Mouse (Mus musculus): Measurements from ENCODE around the gene Clrn3.

Clrn3 gene

DNA sequence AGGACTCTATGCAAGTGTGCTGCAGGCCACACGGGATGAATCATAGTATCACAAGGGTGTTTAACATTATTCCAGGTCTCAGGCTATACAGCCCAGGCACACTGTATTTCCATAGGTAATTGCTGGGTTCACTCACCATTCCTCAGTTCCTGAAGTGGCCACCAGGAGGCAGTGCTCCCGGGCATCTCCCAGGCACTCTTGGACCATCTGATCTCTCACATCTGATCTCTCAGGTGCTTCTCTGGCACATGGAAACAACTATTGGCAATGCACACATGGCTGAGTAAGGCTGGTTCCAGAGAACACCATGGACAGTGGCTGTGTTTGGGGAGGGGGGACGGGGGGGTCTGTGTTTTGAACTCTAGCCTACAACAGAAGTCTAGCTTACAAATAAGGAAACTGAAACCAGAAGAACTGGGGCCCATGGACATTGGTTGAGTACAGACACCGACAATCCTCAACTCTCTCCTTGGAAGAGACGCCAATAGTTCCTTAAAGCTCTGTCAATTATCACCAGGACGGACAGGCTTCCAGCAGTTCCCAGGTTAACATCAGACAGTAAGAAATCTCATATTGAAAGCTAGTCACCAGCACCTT, 40.1 kb downstream of the Clrn3 start:
- DNase-seq (ENCODE audit: inconsistent ontology term) = no peak

DNA sequence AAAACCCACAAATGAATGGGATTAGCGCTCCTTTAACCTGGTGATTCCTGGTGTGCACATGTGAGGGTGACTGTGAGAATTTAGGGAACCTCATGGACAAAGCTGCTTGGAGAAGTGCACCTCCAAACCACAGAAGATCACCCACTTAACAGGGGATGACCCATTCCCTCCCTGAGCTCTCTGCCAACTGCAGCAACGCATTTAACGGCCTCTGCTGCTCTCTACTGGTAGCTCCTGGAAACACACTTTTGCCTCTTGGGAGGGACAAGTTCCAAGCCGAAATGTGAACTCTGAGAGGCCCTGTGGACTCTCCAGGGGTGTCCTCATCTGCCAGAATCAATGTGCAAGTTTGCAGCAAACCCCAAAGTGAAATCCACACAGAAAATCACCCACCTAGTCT, 41.0 kb downstream of the Clrn3 start:
- peak; percentile 69 for DNase-seq (ENCODE audit: inconsistent ontology term)

DNA sequence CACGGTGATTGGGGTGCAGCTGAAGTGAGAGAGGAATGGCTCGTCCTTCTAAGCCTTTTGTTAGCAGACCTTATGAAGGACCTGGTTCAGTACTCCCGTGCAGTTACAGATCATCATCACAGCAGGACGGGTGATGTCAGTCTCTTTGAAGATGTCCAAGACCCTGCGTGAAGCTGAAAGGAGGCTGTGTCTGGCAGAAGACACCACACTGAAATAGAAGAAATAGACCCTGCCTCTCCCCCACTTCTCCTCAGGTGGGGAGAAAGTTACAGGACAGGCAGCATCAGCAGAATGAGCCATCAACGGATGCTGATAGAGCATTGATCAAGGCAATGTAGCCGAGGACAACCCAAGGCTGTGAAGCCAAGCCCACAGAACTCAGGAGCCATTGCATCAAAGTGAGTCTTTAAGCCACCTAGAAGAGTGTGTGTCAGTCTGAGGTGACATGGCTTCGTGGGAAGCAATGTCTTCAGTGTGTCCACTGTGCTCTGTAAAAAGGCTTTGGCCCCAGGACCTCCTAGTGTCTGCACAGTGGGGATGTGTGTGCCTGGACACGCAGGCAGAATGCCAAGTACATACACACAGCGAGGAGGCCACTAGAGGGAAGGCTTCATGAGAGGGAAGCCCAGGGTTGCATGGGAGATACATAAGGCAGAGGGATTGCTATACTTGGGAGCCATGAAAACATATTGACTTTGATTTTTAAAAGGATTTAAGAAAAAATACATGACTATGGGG, 41.6 kb downstream of the Clrn3 start:
- DNase-seq (ENCODE audit: inconsistent ontology term) = no peak

DNA sequence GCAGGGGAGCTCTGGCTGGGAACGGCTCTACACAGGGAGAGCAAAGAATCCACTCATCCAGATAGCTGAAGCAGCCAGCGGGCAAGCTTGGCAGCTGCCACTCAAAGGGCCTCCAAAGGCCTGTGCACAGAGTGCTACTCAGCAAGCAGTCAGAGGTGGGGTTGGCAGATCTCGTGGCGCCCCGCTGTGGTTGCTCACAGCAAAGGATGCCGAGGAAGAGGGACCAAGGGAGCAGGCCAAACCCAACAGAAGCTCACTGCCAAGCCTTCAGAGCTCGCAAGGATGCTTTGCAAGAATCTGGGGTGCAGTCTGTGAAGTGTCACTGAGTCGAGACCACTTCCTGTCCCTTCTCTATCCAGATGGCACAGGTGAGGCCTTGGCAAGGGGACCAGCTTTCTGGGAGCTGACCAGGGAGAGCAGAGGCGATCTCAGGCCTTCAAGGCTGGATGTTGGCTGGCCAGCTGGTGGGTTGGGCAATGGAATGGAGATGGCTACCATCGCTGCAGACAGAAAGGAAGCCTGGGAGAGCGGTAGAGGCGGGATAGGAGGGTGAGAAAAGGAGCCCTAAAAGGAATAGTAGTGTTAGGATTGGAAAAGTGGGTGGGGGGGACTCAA, 42.6 kb downstream of the Clrn3 start:
- peak; percentile 90 for DNase-seq (ENCODE audit: inconsistent ontology term)

DNA sequence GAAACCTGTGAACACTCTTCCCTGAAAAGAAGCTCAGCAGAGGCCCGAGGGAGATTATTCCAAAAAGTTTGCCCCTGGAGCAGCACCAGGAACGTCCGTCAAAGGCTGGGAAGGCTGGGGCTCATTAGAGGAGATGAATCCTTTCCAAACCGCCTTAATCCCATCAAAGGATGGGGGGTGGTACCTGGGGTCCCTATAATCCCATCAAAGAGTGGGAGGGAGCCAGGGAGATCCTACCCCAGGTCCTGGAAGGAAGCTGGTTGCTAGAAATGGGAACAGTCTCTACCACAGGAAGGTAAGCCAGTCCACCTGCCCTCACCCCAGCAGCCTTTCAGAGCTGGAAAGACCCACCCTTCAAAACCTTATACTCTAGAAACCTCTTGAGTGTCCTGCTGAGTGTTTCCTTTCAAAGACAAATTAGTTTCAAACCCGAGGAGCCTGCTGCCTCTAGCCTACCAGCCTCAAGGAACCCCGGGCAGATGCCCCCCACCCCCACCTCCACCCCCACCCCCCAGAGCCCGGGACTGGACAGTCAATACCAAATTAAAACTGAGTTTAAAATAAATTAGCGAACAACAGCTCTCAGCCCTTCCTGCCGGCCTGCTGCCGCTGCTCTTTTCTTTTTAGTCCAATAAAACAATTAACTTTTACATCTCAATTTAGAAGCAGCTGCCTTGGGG, 43.2 kb downstream of the Clrn3 start:
- no peak for DNase-seq (ENCODE audit: inconsistent ontology term)

DNA sequence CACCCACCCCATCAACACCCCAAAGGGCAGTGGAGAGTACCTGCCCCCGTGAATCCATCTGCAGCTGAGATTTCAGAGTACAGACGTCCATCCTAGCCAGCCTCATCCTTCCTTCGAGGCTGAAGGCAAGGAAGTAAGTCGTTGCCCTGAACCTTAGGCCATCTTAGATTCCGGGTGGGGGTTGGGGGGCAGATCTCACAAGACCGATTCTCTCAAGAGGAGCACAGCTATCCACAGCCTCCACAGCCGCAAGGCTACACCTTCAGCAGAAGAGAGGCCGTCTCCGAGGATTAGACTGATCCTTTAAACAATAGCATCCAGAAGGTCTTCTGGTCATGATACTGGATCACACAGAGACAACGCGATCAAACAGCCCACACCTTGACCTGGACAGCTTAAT, 44.1 kb downstream of the Clrn3 start:
- DNase-seq (ENCODE audit: inconsistent ontology term) = no peak

DNA sequence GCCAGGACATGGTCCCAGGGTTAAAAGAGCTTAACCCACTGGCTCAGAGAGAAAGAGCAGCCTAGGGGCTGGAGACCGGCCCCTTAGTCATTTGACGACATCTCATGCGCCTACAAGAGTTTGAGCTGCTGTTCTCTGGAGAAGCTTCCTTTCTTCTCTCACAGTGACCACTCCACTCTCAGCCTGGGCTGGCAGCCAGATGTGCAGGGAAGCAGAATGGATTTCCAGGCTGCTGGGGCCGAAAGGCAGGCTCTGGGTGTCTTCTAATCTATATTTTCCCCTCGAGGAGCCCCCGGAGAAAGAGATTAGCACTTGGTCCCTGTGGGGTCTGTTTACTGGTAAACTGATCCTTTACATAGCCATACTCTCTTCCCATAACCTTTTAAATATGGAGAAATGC, 44.7 kb downstream of the Clrn3 start:
- peak; percentile 63 for DNase-seq (ENCODE audit: inconsistent ontology term)

DNA sequence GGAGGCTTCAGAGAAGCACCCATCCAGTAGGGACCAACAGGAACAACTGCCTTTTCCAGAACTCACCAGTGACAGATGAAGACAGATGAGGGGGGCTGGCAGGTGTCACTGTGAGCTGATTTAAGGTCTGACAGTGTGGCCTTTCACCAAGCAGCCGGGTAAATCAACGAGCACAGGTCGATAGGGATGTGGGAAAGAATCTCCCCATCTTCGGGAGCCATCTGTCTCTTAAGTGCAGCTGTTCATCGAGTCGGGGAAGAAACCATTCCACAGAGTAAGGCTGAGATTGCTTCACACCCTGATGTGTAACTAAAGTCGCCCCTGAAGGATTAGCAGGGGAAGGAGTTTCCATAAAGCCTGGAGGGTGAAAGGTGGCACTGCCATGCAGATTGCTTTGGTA, 47.3 kb downstream of the Clrn3 start:
- DNase-seq (ENCODE audit: inconsistent ontology term) = no peak

DNA sequence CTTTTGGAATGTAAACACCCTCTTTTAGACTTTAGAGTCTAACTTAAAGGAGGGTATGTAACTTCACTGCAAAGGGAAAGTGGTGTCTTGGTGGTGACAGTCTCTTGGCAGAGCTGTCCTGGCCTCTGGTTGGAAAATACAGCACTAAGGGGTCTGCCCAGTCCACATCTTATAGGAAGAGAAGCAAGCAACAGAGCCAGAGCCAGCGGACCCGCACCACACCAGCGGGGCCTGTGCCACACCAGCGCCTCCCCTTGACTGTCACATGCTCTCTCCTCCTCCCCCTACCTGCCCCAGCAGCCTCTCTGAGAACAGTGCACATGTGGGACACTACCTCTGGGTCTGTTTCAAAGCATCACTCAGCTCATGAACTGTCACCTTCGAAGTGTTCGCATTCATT, 48.5 kb downstream of the Clrn3 start:
- DNase-seq (ENCODE audit: inconsistent ontology term) = no peak

DNA sequence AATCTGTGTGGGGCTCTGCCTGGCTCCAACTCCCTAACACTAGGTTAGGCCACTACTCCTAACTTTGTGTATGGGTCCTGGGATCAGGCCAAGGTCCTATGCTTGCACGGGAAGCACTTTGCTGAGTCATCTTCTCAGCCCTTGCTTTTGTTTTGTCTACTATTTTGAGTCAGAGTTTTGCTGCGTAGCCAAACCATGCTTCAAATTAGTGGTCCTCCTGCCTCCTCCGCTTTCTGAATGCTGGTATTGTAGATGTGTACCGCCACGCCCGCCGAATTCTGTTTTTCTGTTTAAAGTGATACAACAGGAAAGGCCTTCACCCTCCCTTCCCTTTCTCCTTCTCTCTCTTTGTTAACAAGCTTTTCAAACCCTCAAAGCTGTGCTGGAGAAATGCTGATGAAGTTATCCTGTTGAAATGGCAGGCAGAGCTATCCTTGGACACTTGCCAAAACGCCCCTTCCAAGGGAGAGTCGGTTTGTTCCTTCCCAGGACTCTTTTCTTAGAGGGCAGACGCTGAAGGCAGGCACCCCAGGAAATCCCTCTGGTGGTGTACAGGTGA, 49.1 kb downstream of the Clrn3 start:
- peak; percentile 90 for DNase-seq (ENCODE audit: inconsistent ontology term)

DNA sequence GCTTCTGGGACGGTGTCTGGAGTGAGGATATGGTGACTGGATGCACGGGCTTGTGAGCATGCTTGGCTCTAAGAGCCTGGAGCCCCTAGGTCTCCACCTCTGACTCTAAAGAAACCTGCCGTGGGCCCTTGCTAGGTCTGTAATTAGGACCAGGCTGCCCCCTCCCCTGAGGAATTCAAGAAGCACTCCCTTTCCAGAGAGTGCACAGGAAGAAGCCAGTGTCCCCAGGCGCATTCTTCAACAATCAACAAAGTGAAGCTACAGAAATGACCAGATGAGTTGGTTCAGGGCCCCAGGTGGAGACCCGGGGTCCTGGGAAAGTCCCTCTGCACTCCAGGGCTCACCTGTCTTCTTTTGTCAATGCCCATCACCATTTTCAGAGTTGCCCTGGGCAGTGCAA, 51.2 kb downstream of the Clrn3 start:
- DNase-seq (ENCODE audit: inconsistent ontology term) = no peak

DNA sequence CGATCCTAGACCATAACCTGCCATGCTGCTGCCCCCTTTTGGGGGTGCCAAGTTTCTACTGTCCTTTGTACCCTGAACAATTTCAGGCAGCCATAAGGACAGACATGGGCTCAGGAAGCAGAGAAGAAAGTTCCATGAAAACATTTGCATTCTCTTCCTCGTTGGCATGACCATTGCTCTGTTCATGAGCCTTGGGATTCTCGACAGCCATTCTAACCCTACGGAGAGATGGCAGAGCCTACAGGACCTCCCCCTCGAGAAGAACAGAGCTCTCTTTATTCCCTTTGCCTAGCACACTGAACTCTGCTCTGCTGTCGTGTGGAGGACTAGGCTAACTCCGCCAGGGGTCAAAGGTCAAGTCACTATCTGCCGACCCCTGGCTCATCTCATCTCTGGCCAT, 52.5 kb downstream of the Clrn3 start:
- no peak for DNase-seq (ENCODE audit: inconsistent ontology term)

DNA sequence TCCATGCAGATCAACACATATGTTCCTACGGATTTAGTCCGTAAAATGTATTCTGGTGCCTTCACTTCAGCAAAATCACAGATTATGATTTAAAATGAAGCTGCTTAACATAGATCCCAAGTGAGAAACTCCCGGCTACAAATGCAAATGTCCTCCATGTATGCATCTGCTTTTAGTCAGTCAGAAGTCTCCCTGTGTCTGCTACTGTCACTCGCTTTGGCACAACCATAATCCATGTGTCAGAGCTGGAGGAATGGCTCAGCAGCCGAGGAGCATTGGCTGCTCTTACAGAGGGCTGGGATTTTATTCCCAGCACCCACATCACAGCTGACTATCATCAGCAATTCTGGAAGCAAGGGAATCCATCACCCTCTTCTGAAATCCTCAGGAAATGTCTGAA, 58.1 kb downstream of the Clrn3 start:
- DNase-seq (ENCODE audit: inconsistent ontology term) = no peak

DNA sequence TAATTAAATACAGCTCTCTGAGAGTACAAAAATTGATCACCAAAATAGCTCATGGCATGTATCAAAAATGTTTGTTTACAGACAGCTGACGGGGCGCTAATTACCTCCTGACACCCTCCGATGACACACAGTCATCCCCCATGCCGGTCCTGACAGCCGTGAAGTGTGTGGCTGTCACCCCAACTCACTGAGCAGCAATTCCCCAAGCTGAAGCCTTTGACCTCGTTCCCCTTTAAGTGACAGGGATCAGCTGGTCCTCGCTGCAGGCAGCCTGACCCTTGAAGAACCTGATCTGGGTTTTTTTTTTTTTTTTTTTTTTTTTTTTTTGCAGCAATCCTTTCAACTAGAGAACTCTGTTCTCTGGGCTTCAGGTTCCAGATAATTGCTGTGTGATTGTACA, 59.8 kb downstream of the Clrn3 start:
- no peak for DNase-seq (ENCODE audit: inconsistent ontology term)

DNA sequence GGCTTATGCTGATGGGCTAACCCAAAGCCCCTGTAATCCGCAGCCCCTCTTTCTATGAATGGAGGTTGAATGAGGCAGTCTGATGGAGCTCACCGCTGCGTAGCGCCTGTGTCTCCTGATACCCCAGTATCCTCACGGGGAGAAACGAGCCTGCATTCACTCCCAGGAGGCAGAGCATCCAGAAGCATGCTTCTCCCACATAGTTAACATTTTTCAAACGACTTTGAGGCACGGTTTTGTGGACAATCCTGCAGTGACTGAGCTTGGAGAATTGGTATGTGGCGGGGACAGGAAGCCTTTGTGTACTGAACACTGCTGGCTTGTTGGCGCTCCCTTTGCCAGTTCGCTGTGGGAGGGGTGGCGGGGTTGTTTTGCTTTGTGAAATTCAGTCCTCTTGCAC, 63.2 kb downstream of the Clrn3 start:
- peak; percentile 98 for DNase-seq (ENCODE audit: inconsistent ontology term)

DNA sequence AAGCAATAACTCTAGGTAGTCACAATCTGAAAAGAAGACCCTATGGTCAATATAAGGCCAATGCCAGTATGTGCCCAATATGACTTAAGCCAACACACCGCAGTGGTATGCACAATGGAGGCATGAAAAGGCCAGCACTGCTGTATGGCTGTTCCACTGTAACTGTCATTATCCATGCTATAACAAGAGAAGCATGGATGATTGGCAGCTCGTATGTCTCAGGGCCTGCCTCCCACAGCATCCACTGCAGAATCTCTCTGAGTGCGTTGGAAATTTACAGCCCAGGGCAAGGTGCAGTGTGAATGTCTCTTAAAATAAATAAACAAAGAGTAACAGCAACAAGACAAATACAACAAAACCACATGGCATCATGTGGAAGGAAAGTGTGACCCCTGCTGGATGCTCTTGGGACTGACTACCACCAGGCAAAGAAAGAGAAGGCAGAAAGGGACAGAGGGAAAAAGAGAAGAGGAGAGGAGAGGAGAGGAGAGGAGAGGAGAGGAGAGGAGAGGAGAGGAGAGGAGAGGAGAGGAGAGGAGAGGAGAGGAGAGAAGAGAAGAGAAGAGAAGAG, 63.7 kb downstream of the Clrn3 start:
- DNase-seq (ENCODE audit: inconsistent ontology term) = peak; percentile 73
